Mouse (Mus musculus): ENCODE data around the gene Tfip11. TPM values are rescaled to one million over a fixed set of nuclear protein-coding genes. Genes with fewer than 3 reads are reported as not detected.

Gene Tfip11
- polyA plus RNA-seq, 1 experiment, result not detected

GRCm38 (mm10) chr5:112343205-112343595, 17.0 kb downstream of the Tfip11 start:
- Histone ChIP-seq H3K4me1 (ENCODE audit: control insufficient read depth, insufficient read depth, low read length) (peaks cover 17% of the 10 kb centered on the region), H3K4me3 (ENCODE audit: insufficient read depth, low read depth, low read length) (peak overlapping the region; percentile 72), H3K27ac (ENCODE audit: insufficient read depth, low read depth, low read length) (no peak overlapping the region; the same call in 1 of the 2 replicates)
- no peak for TF ChIP-seq POLR2A (IDR thresholded peaks at IDR 0.05; ENCODE audit: insufficient read depth, low read depth, low read length)
- TF ChIP-seq CTCF (IDR thresholded peaks at IDR 0.05; ENCODE audit: insufficient read depth, low read depth, low read length), result no peak
- under 1% methylated on average over 24 of the region's 24 CpGs for WGBS

GRCm38 (mm10) chr5:112344092-112344960, 18.2 kb downstream of the Tfip11 start:
- 57% methylated on average over 6 of the region's 6 CpGs for WGBS
- TF ChIP-seq POLR2A (IDR thresholded peaks at IDR 0.05; ENCODE audit: insufficient read depth, low read depth, low read length) (no peak), CTCF (IDR thresholded peaks at IDR 0.05; ENCODE audit: insufficient read depth, low read depth, low read length) (no peak)
- Histone ChIP-seq H3K4me1 (ENCODE audit: control insufficient read depth, insufficient read depth, low read length) (peaks cover 17% of the 10 kb centered on the region), H3K27ac (ENCODE audit: insufficient read depth, low read depth, low read length) (no peak overlapping the region), H3K4me3 (ENCODE audit: insufficient read depth, low read depth, low read length) (no peak overlapping the region)

GRCm38 (mm10) chr5:112346211-112346965, 20.2 kb downstream of the Tfip11 start:
- 87% methylated on average over 16 of the region's 16 CpGs for WGBS
- no peak overlapping the region for H3K27ac ChIP-seq (ENCODE audit: insufficient read depth, low read depth, low read length)
- no peak overlapping the region for H3K4me3 ChIP-seq (ENCODE audit: insufficient read depth, low read depth, low read length)
- H3K4me1 ChIP-seq (ENCODE audit: control insufficient read depth, insufficient read depth, low read length), result peaks cover 15% of the 10 kb centered on the region
- TF ChIP-seq CTCF (IDR thresholded peaks at IDR 0.05; ENCODE audit: insufficient read depth, low read depth, low read length), result no peak
- TF ChIP-seq POLR2A (IDR thresholded peaks at IDR 0.05; ENCODE audit: insufficient read depth, low read depth, low read length), result no peak

GRCm38 (mm10) chr5:112349169-112349568, 23.0 kb downstream of the Tfip11 start:
- Histone ChIP-seq H3K4me3 (ENCODE audit: insufficient read depth, low read depth, low read length) (no peak overlapping the region), H3K27ac (ENCODE audit: insufficient read depth, low read depth, low read length) (no peak overlapping the region), H3K4me1 (ENCODE audit: control insufficient read depth, insufficient read depth, low read length) (peaks cover 15% of the 10 kb centered on the region)
- TF ChIP-seq POLR2A (IDR thresholded peaks at IDR 0.05; ENCODE audit: insufficient read depth, low read depth, low read length) (no peak), CTCF (IDR thresholded peaks at IDR 0.05; ENCODE audit: insufficient read depth, low read depth, low read length) (no peak)
- WGBS, result 88% methylated on average over 8 of the region's 8 CpGs

- TF ChIP-seq POLR2A (IDR thresholded peaks at IDR 0.05; ENCODE audit: insufficient read depth, low read depth, low read length), result no peak
- TF ChIP-seq CTCF (IDR thresholded peaks at IDR 0.05; ENCODE audit: insufficient read depth, low read depth, low read length), result no peak
- 94% methylated on average over 6 of the region's 6 CpGs for WGBS
- no peak overlapping the region for H3K27ac ChIP-seq (ENCODE audit: insufficient read depth, low read depth, low read length)
- H3K4me1 ChIP-seq (ENCODE audit: control insufficient read depth, insufficient read depth, low read length), result no peaks in the 10 kb centered on the region
- no peak overlapping the region for H3K4me3 ChIP-seq (ENCODE audit: insufficient read depth, low read depth, low read length)
Observed at GRCm38 (mm10) chr5:112355493-112355892, 29.3 kb downstream of the Tfip11 start.

DNA sequence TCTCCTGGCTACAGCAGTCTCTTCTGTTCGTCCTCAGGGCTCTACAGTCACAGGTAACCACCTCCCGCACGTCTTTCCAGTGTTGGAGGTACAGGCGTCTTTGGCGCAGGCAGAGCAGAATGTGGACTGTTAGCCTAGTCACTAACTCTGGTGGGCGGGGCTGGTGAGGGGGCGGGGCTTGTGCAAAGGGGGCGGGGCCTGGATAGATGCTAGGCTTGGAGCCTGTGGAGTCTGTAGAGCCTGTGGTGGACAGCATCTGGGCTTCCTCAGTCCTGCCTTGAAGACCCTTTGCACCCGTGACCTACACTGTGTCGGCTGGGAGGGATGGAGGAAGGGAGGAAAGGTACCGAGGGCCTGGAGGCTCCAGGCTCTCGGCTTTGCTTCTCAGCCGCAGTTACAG, 29.8 kb downstream of the Tfip11 start, which contains the start of gene Gm6583:
Gene Gm6583 (minus strand): TSS at position 124 of the 400 bp plus-strand sequence.
- TF ChIP-seq CTCF (IDR thresholded peaks at IDR 0.05; ENCODE audit: insufficient read depth, low read depth, low read length) (no peak), POLR2A (IDR thresholded peaks at IDR 0.05; ENCODE audit: insufficient read depth, low read depth, low read length) (no peak)
- no peak within 1 kb of the TSS for H3K27ac ChIP-seq (ENCODE audit: insufficient read depth, low read depth, low read length)
- WGBS, result 65% methylated on average over 13 of the region's 13 CpGs

DNA sequence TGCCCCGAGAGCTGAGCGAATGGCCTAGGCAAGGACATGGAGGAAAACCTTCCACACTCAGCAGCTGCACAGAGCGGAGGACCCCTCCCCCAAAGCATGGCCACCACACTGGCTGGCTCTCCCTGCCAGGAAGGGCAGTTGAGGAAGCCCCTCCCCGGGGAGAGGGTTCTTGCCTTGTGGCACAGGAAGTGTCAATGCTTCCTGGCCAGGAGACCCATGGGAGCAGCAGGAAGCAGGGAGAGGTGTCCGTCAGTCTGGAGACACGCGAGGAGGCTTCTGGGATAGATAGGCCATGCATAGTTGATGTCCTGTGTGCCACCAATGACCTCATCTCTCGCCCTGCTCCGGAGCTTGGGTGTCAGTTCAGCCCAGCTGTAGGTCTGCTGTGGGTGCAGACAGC, 30.2 kb downstream of the Tfip11 start:
- Histone ChIP-seq H3K4me3 (ENCODE audit: insufficient read depth, low read depth, low read length) (no peak overlapping the region), H3K4me1 (ENCODE audit: control insufficient read depth, insufficient read depth, low read length) (no peaks in the 10 kb centered on the region), H3K27ac (ENCODE audit: insufficient read depth, low read depth, low read length) (no peak overlapping the region)
- TF ChIP-seq POLR2A (IDR thresholded peaks at IDR 0.05; ENCODE audit: insufficient read depth, low read depth, low read length) (no peak), CTCF (IDR thresholded peaks at IDR 0.05; ENCODE audit: insufficient read depth, low read depth, low read length) (no peak)
- 86% methylated on average over 9 of the region's 9 CpGs for WGBS

More for the DNA sequence above, 29.8 kb downstream of the Tfip11 start, which contains the start of gene Gm6583:
- Histone ChIP-seq H3K4me1 (ENCODE audit: control insufficient read depth, insufficient read depth, low read length) (no peaks in the 10 kb centered on the region), H3K4me3 (ENCODE audit: insufficient read depth, low read depth, low read length) (no peak within 1 kb of the TSS)

- Histone ChIP-seq H3K27ac (ENCODE audit: insufficient read depth, low read depth, low read length) (no peak overlapping the region), H3K4me1 (ENCODE audit: control insufficient read depth, insufficient read depth, low read length) (no peaks in the 10 kb centered on the region), H3K4me3 (ENCODE audit: insufficient read depth, low read depth, low read length) (no peak overlapping the region)
- no peak for TF ChIP-seq POLR2A (IDR thresholded peaks at IDR 0.05; ENCODE audit: insufficient read depth, low read depth, low read length)
- TF ChIP-seq CTCF (IDR thresholded peaks at IDR 0.05; ENCODE audit: insufficient read depth, low read depth, low read length), result no peak
- WGBS, result 94% methylated on average over 4 of the region's 4 CpGs
Observed at GRCm38 (mm10) chr5:112359520-112359919, 33.4 kb downstream of the Tfip11 start.

GRCm38 (mm10) chr5:112360077-112360476, 33.9 kb downstream of the Tfip11 start:
- no peak for TF ChIP-seq CTCF (IDR thresholded peaks at IDR 0.05; ENCODE audit: insufficient read depth, low read depth, low read length)
- no peak for TF ChIP-seq POLR2A (IDR thresholded peaks at IDR 0.05; ENCODE audit: insufficient read depth, low read depth, low read length)
- WGBS, result 99% methylated on average over 3 of the region's 3 CpGs
- H3K27ac ChIP-seq (ENCODE audit: insufficient read depth, low read depth, low read length), result no peak overlapping the region

More at GRCm38 (mm10) chr5:112360077-112360476, 33.9 kb downstream of the Tfip11 start:
- no peaks in the 10 kb centered on the region for H3K4me1 ChIP-seq (ENCODE audit: control insufficient read depth, insufficient read depth, low read length)
- H3K4me3 ChIP-seq (ENCODE audit: insufficient read depth, low read depth, low read length), result no peak overlapping the region
